Mouse (Mus musculus): ENCODE measurements at regions not wholly inside any gene's neighbourhood (a gene's known extent, or its start where the extent isn't known, plus 50 kb on each side); places are given as distances from the start of the nearest gene placed in this dataset.

- no peak overlapping the region for H3K4me3 ChIP-seq (ENCODE audit: control insufficient read depth, insufficient read depth, low read length)
- TF ChIP-seq POLR2A (IDR thresholded peaks at IDR 0.05; ENCODE audit: control insufficient read depth, extremely low read depth, insufficient read depth, low read length, poor library complexity), result no peak
- no peak for TF ChIP-seq CTCF (IDR thresholded peaks at IDR 0.05; ENCODE audit: borderline replicate concordance, control insufficient read depth, extremely low read depth, insufficient read depth, low read length, poor library complexity)
- H3K36me3 ChIP-seq (ENCODE audit: control insufficient read depth, insufficient read depth, low read length), result no peaks in the 10 kb centered on the region
- DNase-seq, result no peak
- no peaks in the 10 kb centered on the region for H3K4me1 ChIP-seq (replicated peaks; ENCODE audit: control insufficient read depth, insufficient read depth, low read length)
- WGBS, result 93% methylated on average over 4 of the region's 4 CpGs
- H3K27me3 ChIP-seq (ENCODE audit: control insufficient read depth, insufficient read depth, low read length), result no peaks in the 10 kb centered on the region
- H3K27ac ChIP-seq (ENCODE audit: control insufficient read depth, insufficient read depth, low read length), result no peak overlapping the region
Observed at GRCm38 (mm10) chr13:16656110-16656509, 644.5 kb downstream of the Inhba start.

GRCm38 (mm10) chr13:16659894-16660293 lies 648.2 kb downstream of the Inhba start:
- Histone ChIP-seq H3K4me1 (replicated peaks; ENCODE audit: control insufficient read depth, insufficient read depth, low read length) (no peaks in the 10 kb centered on the region), H3K4me3 (ENCODE audit: control insufficient read depth, insufficient read depth, low read length) (no peak overlapping the region), H3K27me3 (ENCODE audit: control insufficient read depth, insufficient read depth, low read length) (no peaks in the 10 kb centered on the region), H3K27ac (ENCODE audit: control insufficient read depth, insufficient read depth, low read length) (no peak overlapping the region), H3K36me3 (ENCODE audit: control insufficient read depth, insufficient read depth, low read length) (no peaks in the 10 kb centered on the region)
- 95% methylated on average over 6 of the region's 6 CpGs for WGBS
- TF ChIP-seq CTCF (IDR thresholded peaks at IDR 0.05; ENCODE audit: borderline replicate concordance, control insufficient read depth, extremely low read depth, insufficient read depth, low read length, poor library complexity) (no peak), POLR2A (IDR thresholded peaks at IDR 0.05; ENCODE audit: control insufficient read depth, extremely low read depth, insufficient read depth, low read length, poor library complexity) (no peak)
- no peak for DNase-seq

GRCm38 (mm10) chr13:16668652-16669051 lies 657.0 kb downstream of the Inhba start:
- Histone ChIP-seq H3K27me3 (ENCODE audit: control insufficient read depth, insufficient read depth, low read length) (no peaks in the 10 kb centered on the region), H3K4me1 (replicated peaks; ENCODE audit: control insufficient read depth, insufficient read depth, low read length) (no peaks in the 10 kb centered on the region), H3K27ac (ENCODE audit: control insufficient read depth, insufficient read depth, low read length) (no peak overlapping the region), H3K4me3 (ENCODE audit: control insufficient read depth, insufficient read depth, low read length) (no peak overlapping the region), H3K36me3 (ENCODE audit: control insufficient read depth, insufficient read depth, low read length) (no peaks in the 10 kb centered on the region)
- DNase-seq, result no peak
- TF ChIP-seq CTCF (IDR thresholded peaks at IDR 0.05; ENCODE audit: borderline replicate concordance, control insufficient read depth, extremely low read depth, insufficient read depth, low read length, poor library complexity), result no peak
- no peak for TF ChIP-seq POLR2A (IDR thresholded peaks at IDR 0.05; ENCODE audit: control insufficient read depth, extremely low read depth, insufficient read depth, low read length, poor library complexity)
- 92% methylated on average over 1 of the region's 1 CpGs for WGBS

- Histone ChIP-seq H3K4me1 (replicated peaks; ENCODE audit: control insufficient read depth, insufficient read depth, low read length) (no peaks in the 10 kb centered on the region), H3K36me3 (ENCODE audit: control insufficient read depth, insufficient read depth, low read length) (no peaks in the 10 kb centered on the region), H3K27me3 (ENCODE audit: control insufficient read depth, insufficient read depth, low read length) (no peaks in the 10 kb centered on the region), H3K4me3 (ENCODE audit: control insufficient read depth, insufficient read depth, low read length) (no peak overlapping the region), H3K27ac (ENCODE audit: control insufficient read depth, insufficient read depth, low read length) (no peak overlapping the region)
- no peak for TF ChIP-seq POLR2A (IDR thresholded peaks at IDR 0.05; ENCODE audit: control insufficient read depth, extremely low read depth, insufficient read depth, low read length, poor library complexity)
- TF ChIP-seq CTCF (IDR thresholded peaks at IDR 0.05; ENCODE audit: borderline replicate concordance, control insufficient read depth, extremely low read depth, insufficient read depth, low read length, poor library complexity), result no peak
- WGBS, result 98% methylated on average over 1 of the region's 1 CpGs
- no peak for DNase-seq
Observed at GRCm38 (mm10) chr13:16669281-16669680, 657.6 kb downstream of the Inhba start.

- no peak overlapping the region for H3K4me3 ChIP-seq (ENCODE audit: control insufficient read depth, insufficient read depth, low read length)
- WGBS, result 88% methylated on average over 5 of the region's 5 CpGs
- H3K36me3 ChIP-seq (ENCODE audit: control insufficient read depth, insufficient read depth, low read length), result no peaks in the 10 kb centered on the region
- DNase-seq, result no peak
- H3K27ac ChIP-seq (ENCODE audit: control insufficient read depth, insufficient read depth, low read length), result no peak overlapping the region
- no peaks in the 10 kb centered on the region for H3K27me3 ChIP-seq (ENCODE audit: control insufficient read depth, insufficient read depth, low read length)
- TF ChIP-seq CTCF (IDR thresholded peaks at IDR 0.05; ENCODE audit: borderline replicate concordance, control insufficient read depth, extremely low read depth, insufficient read depth, low read length, poor library complexity), result no peak
- TF ChIP-seq POLR2A (IDR thresholded peaks at IDR 0.05; ENCODE audit: control insufficient read depth, extremely low read depth, insufficient read depth, low read length, poor library complexity), result no peak
- H3K4me1 ChIP-seq (replicated peaks; ENCODE audit: control insufficient read depth, insufficient read depth, low read length), result no peaks in the 10 kb centered on the region
Observed at GRCm38 (mm10) chr13:16670047-16670733, 658.5 kb downstream of the Inhba start.

GRCm38 (mm10) chr13:16670736-16671135 lies 659.1 kb downstream of the Inhba start:
- no peak for DNase-seq
- no peak overlapping the region for H3K4me3 ChIP-seq (ENCODE audit: control insufficient read depth, insufficient read depth, low read length)
- H3K4me1 ChIP-seq (replicated peaks; ENCODE audit: control insufficient read depth, insufficient read depth, low read length), result no peaks in the 10 kb centered on the region
- H3K27me3 ChIP-seq (ENCODE audit: control insufficient read depth, insufficient read depth, low read length), result no peaks in the 10 kb centered on the region
- no peaks in the 10 kb centered on the region for H3K36me3 ChIP-seq (ENCODE audit: control insufficient read depth, insufficient read depth, low read length)
- H3K27ac ChIP-seq (ENCODE audit: control insufficient read depth, insufficient read depth, low read length), result no peak overlapping the region
- TF ChIP-seq POLR2A (IDR thresholded peaks at IDR 0.05; ENCODE audit: control insufficient read depth, extremely low read depth, insufficient read depth, low read length, poor library complexity), result no peak
- no peak for TF ChIP-seq CTCF (IDR thresholded peaks at IDR 0.05; ENCODE audit: borderline replicate concordance, control insufficient read depth, extremely low read depth, insufficient read depth, low read length, poor library complexity)

- 94% methylated on average over 1 of the region's 1 CpGs for WGBS
- no peak overlapping the region for H3K4me3 ChIP-seq (ENCODE audit: control insufficient read depth, insufficient read depth, low read length)
- TF ChIP-seq CTCF (IDR thresholded peaks at IDR 0.05; ENCODE audit: borderline replicate concordance, control insufficient read depth, extremely low read depth, insufficient read depth, low read length, poor library complexity), result no peak
- TF ChIP-seq POLR2A (IDR thresholded peaks at IDR 0.05; ENCODE audit: control insufficient read depth, extremely low read depth, insufficient read depth, low read length, poor library complexity), result no peak
- H3K27ac ChIP-seq (ENCODE audit: control insufficient read depth, insufficient read depth, low read length), result no peak overlapping the region
- no peak for DNase-seq
- H3K36me3 ChIP-seq (ENCODE audit: control insufficient read depth, insufficient read depth, low read length), result no peaks in the 10 kb centered on the region
- H3K4me1 ChIP-seq (replicated peaks; ENCODE audit: control insufficient read depth, insufficient read depth, low read length), result no peaks in the 10 kb centered on the region
- H3K27me3 ChIP-seq (ENCODE audit: control insufficient read depth, insufficient read depth, low read length), result no peaks in the 10 kb centered on the region
Observed at GRCm38 (mm10) chr13:16676873-16677272, 665.2 kb downstream of the Inhba start.

All from thymus, adult 2 months (tissue).